In genomic region chr7:46572803-46573594, GRCm38 (mm10) we compare ENCODE assay signal across 13 mouse cellular contexts.
A peak's percentile ranks its signal among the peaks of the same experiment; 100 is the strongest.
DNase-seq lines count a peak whose midpoint lies in the region; ATAC-seq lines count a peak whose summit lies in the region.
"Had no signal": no experiment of that assay in that cellular context is flagged by ENCODE, and none has a peak within 500 bp of the region (broad histone marks: within the 10 kb centered on the region; RNA-seq: fewer than 3 reads in every experiment).

No protein-coding gene starts in this region.

- H3K27me3 ChIP-seq in forebrain, embryonic 10.5 days (ENCODE audit: poor library complexity, severe bottlenecking), result no peaks in the 10 kb centered on the region
- H3K27me3 ChIP-seq in forebrain, embryonic 16.5 days (replicated peaks; ENCODE audit: control insufficient read depth, insufficient read depth, low read length), result no peaks in the 10 kb centered on the region
- H3K27me3 ChIP-seq in embryonic facial prominence, embryonic 10.5 days (replicated peaks; ENCODE audit: low read depth, poor library complexity, severe bottlenecking), result no peaks in the 10 kb centered on the region
- no peaks in the 10 kb centered on the region for H3K27me3 ChIP-seq in hindbrain, embryonic 16.5 days (replicated peaks; ENCODE audit: control insufficient read depth, insufficient read depth, low read length)
- H3K27me3 ChIP-seq in neural tube, embryonic 15.5 days (replicated peaks), result no peaks in the 10 kb centered on the region

- no peaks in the 10 kb centered on the region for H3K9me3 ChIP-seq in forebrain, embryonic 10.5 days
- no peaks in the 10 kb centered on the region for H3K9me3 ChIP-seq in forebrain, embryonic 16.5 days (ENCODE audit: control insufficient read depth, low read length)
- H3K9me3 ChIP-seq in embryonic facial prominence, embryonic 10.5 days, result no peaks in the 10 kb centered on the region
- H3K9me3 ChIP-seq in hindbrain, embryonic 16.5 days (ENCODE audit: control insufficient read depth, low read length), result peaks cover under 1% of the 10 kb centered on the region; the same call in 1 of the 2 replicates
- no peaks in the 10 kb centered on the region for H3K9me3 ChIP-seq in neural tube, embryonic 15.5 days (replicated peaks)

- no peak overlapping the region for H3K4me3 ChIP-seq in forebrain, embryonic 10.5 days
- H3K4me3 ChIP-seq in forebrain, embryonic 16.5 days (replicated peaks; ENCODE audit: low read length), result no peak overlapping the region
- no peak overlapping the region for H3K4me3 ChIP-seq in embryonic facial prominence, embryonic 10.5 days
- H3K4me3 ChIP-seq in hindbrain, embryonic 16.5 days (ENCODE audit: low read length), result no peak overlapping the region
- H3K4me3 ChIP-seq in neural tube, embryonic 15.5 days (replicated peaks), result no peak overlapping the region
- H3K4me3 ChIP-seq: left cerebral cortex, adult 2 months had no signal

- ATAC-seq in forebrain, embryonic 16.5 days, result no peak
- peak; percentile 48 for ATAC-seq in hindbrain, embryonic 16.5 days
- no peak for ATAC-seq in neural tube, embryonic 15.5 days (ENCODE audit: low FRiP score)

- H3K4me1 ChIP-seq in forebrain, embryonic 10.5 days, result peaks cover 11% of the 10 kb centered on the region; the same call in 1 of the 2 replicates
- H3K4me1 ChIP-seq in forebrain, embryonic 16.5 days (replicated peaks; ENCODE audit: control insufficient read depth, insufficient read depth, low read length), result peaks cover 5% of the 10 kb centered on the region; the same call in 1 of the 2 replicates
- H3K4me1 ChIP-seq in embryonic facial prominence, embryonic 10.5 days, result no peaks in the 10 kb centered on the region
- peaks cover 10% of the 10 kb centered on the region for H3K4me1 ChIP-seq in hindbrain, embryonic 16.5 days (ENCODE audit: control insufficient read depth, insufficient read depth, low read depth, low read length)
- peaks cover 9% of the 10 kb centered on the region for H3K4me1 ChIP-seq in neural tube, embryonic 15.5 days

- WGBS in forebrain, embryonic 10.5 days, result 78% methylated on average over 15 of the region's 15 CpGs
- WGBS in forebrain, embryonic 16.5 days, result 61% methylated on average over 15 of the region's 15 CpGs
- WGBS in embryonic facial prominence, embryonic 10.5 days, result 80% methylated on average over 15 of the region's 15 CpGs
- WGBS in hindbrain, embryonic 16.5 days, result 50% methylated on average over 15 of the region's 15 CpGs
- 45% methylated on average over 15 of the region's 15 CpGs for WGBS in neural tube, embryonic 15.5 days

- no peak for DNase-seq in forebrain, embryonic 10.5 days (ENCODE audit: extremely low spot score, low spot score)
- no peak for DNase-seq in embryonic facial prominence, embryonic 10.5 days (ENCODE audit: low spot score)
- DNase-seq in lung, postnatal 14 days, result no peak
- DNase-seq in ovary, postnatal 10 days (ENCODE audit: low spot score), result no peak
- DNase-seq in left cerebral cortex, postnatal 14 days (ENCODE audit: low spot score in 2 of 2), result no peak
- DNase-seq: adrenal gland, adult 8-10 months; heart, postnatal 36 days had no signal

- H3K27ac ChIP-seq in forebrain, embryonic 10.5 days, result 0 out of 2 replicates have a peak overlapping the region, but pooled peaks have one; percentile 51
- H3K27ac ChIP-seq in forebrain, embryonic 16.5 days (ENCODE audit: low read length), result no peak overlapping the region
- H3K27ac ChIP-seq in embryonic facial prominence, embryonic 10.5 days (replicated peaks), result peak overlapping the region; percentile 40; the same call in 1 of the 2 replicates
- H3K27ac ChIP-seq in hindbrain, embryonic 16.5 days (ENCODE audit: low read depth, low read length), result peak overlapping the region; percentile 16
- H3K27ac ChIP-seq in neural tube, embryonic 15.5 days (replicated peaks), result peak overlapping the region; percentile 33; the same call in 1 of the 2 replicates
- H3K27ac ChIP-seq: kidney, postnatal 0 days; left cerebral cortex, adult 2 months; liver, embryonic 14.5 days had no signal

- 0 out of 2 replicates have a peak, but pooled peaks cover 1% of the 10 kb centered on the region for H3K36me3 ChIP-seq in forebrain, embryonic 10.5 days (replicated peaks)
- H3K36me3 ChIP-seq in forebrain, embryonic 16.5 days (ENCODE audit: control insufficient read depth, insufficient read depth), result no peaks in the 10 kb centered on the region
- H3K36me3 ChIP-seq in embryonic facial prominence, embryonic 10.5 days (replicated peaks), result no peaks in the 10 kb centered on the region
- no peaks in the 10 kb centered on the region for H3K36me3 ChIP-seq in hindbrain, embryonic 16.5 days (ENCODE audit: control insufficient read depth, insufficient read depth, low read length)
- no peaks in the 10 kb centered on the region for H3K36me3 ChIP-seq in neural tube, embryonic 15.5 days

- H3K9ac ChIP-seq in forebrain, embryonic 16.5 days (replicated peaks; ENCODE audit: low read depth, low read length), result no peak overlapping the region
- H3K9ac ChIP-seq in hindbrain, embryonic 16.5 days (ENCODE audit: low read depth, low read length), result 0 out of 2 replicates have a peak overlapping the region, but pooled peaks have one; percentile 2
- H3K9ac ChIP-seq in neural tube, embryonic 15.5 days (replicated peaks), result peak overlapping the region; percentile 10; the same call in 1 of the 2 replicates
- H3K9ac ChIP-seq: liver, embryonic 14.5 days had no signal

- no peak overlapping the region for H3K4me2 ChIP-seq in forebrain, embryonic 16.5 days (ENCODE audit: low read length)
- H3K4me2 ChIP-seq in hindbrain, embryonic 16.5 days (ENCODE audit: low read length), result no peak overlapping the region
- no peak overlapping the region for H3K4me2 ChIP-seq in neural tube, embryonic 15.5 days

- intact Hi-C loops in left cerebral cortex, postnatal 14 days (cut with DNase I), result no loop called here
